Mouse (Mus musculus) effector memory CD4-positive, alpha-beta T cell, adult 5 months (primary cell): ENCODE results near the gene Slc25a53. TPM values are rescaled to one million over a fixed set of nuclear protein-coding genes. Genes with fewer than 3 reads are reported as not detected.

ENCODE experiments used
- polyA plus RNA-seq: library from polyadenylated mRNA; unstranded; fragments of 100-300 nt; shearing (Covaris generic); gene quantifications from one replicate; pipeline ENCODE4 v1.2.1, GENCODE M21; 2017

The Slc25a53 gene
- polyA plus RNA-seq = 8.2 TPM

DNA sequence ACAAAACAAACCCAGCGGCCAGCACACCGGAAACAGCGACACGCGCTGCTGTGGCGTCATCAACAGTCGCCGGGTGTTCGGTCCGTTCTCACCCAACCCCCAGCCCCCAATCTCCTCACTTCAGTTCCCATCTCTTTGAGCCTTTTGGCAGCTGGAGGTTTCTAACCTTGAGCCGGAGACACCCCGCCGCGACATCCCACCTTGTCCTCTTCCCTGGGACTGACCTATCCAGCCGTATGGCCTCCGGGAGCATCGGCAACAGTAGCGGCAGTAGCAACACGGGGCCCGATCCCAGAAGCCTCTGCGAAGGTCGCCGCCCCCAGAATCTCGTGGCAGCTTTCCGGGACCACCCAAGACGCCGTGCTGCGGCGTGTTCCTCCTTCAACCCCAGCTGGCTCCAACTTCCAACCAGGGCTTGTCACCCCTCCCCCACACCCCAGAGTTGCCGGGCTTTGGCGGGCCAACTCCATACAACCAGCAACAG is at the start of gene Slc25a53:
Gene Slc25a53 (minus strand): TSS at position 303 of the 484 bp plus-strand sequence.

DNA sequence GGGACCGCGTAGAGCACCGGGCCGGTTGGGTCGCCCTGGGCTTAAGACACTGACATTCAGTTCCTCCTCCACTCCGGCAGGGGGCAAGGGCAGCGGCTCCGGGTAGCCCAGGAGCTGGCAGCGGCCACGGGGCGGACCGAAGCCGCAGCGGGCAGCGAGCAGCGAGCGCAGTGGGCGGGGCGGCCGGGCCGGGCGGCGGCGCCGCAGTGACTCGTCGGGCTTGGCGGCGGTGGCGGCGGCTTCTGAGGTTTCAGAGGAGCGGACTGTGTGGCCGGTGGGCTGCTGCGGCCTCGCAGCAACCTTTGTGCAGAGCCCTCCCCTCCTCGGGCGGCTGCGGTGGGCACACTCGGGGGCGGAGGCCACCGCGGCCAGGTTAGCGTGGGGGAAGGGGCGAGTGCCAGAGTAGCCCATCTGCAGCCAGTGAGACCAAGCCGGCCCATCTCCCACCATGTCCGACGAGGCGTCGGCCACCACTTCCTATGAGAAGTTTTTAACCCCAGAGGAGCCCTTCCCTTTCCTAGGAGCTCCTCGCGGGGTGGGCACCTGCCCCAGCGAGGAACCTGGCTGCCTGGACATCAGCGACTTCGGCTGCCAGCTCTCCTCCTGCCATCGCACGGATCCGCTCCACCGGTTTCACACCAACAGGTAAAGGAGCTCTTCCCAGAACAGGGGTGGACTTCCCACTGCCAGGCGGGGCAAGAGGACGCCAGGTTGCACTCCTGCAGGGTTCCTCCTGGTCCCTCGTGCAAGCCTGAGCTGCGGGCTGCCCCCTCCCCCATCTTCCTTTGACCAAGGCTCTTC is 11.5 kb upstream of the Slc25a53 start, which contains the start of gene Fam199x:
Gene Fam199x (plus strand): TSS at position 170 of the 801 bp plus-strand sequence.

GRCm38 (mm10) chrX:136992978-136993547 is 45.0 kb downstream of the Slc25a53 start, which contains the start of gene Zcchc18:
TSS of gene Zcchc18 (plus strand) at chrX:136993155.

DNA sequence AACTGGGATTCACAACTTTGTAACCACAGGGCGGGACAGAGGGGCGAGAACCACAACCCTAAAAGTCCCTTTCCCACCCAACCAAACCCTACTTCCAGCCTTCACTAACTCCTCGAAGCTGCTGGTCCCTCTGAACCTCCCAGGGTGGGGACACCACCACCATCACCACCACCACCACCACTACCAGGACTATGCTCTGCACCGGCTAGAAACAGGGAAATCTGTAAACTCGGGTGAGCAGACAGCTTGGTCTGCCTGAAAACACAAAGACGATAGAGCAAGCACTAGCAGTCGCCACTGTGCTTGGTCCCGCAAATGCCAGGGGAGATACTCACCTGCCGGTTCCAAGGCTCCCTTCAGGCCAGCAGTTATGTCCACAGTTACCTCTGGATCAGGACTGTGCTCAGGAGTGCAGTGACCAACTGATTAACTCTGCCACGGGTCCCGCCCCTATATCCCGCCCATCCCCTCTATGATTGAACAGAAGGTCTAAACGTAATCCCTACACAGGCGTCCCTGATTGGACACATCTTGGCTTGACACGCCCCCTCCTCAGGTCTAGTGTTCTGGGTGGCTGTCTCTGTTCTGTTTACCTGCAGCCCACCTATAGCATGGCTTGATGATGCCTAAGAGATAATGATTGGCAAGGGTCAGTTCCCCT is 61.5 kb downstream of the Slc25a53 start, which contains the start of the genes Tmsb15l and Tmsb15b1:
Gene Tmsb15l (minus strand): TSS at position 446 of the 661 bp plus-strand sequence.
Gene Tmsb15b1 (minus strand): TSS at position 451 of the 661 bp plus-strand sequence.

GRCm38 (mm10) chrX:136975397-136975796 is 62.7 kb downstream of the Slc25a53 start, which contains the start of gene Tmsb15b2:
TSS of gene Tmsb15b2 (minus strand) at chrX:136975497.

Other genes with a start within 250 kb of the Slc25a53 start
- 1.9 TPM for gene Plp1, start 215.6 kb downstream of the Slc25a53 start, polyA plus RNA-seq
- not detected for gene Rab9b, start 169.5 kb downstream of the Slc25a53 start, polyA plus RNA-seq
- gene H2bfm, start 111.0 kb downstream of the Slc25a53 start, polyA plus RNA-seq = not detected
- 33.3 TPM for gene Tmsb15b2, start 62.8 kb downstream of the Slc25a53 start, polyA plus RNA-seq
- 1.6 TPM for gene Tmsb15l, start 61.4 kb downstream of the Slc25a53 start, polyA plus RNA-seq
- gene Tmsb15b1, start 61.4 kb downstream of the Slc25a53 start, polyA plus RNA-seq = 11.5 TPM
- gene Zcchc18, start 45.1 kb downstream of the Slc25a53 start, polyA plus RNA-seq = 12.2 TPM
- 5.5 TPM for gene Fam199x, start 11.3 kb upstream of the Slc25a53 start, polyA plus RNA-seq
- gene Esx1, start 83.8 kb upstream of the Slc25a53 start, polyA plus RNA-seq = not detected